Mouse (Mus musculus): ENCODE results near the gene Dok5. TPM values are rescaled to one million over a fixed set of nuclear protein-coding genes. Genes with fewer than 3 reads are reported as not detected.

The Dok5 gene
- not detected for polyA plus RNA-seq (2017; shearing (Covaris generic))

GRCm38 (mm10) chr2:170731632-170732561, at the start of gene Dok5:
Gene Dok5 (plus strand): TSS chr2:170731807.

Other genes starting within 250 kb of the Dok5 start
- gene Pfdn4, start 235.4 kb upstream of the Dok5 start, polyA plus RNA-seq (2017; shearing (Covaris generic)) = 54.2 TPM
- not detected for gene Cyp24a1, start 234.7 kb upstream of the Dok5 start, polyA plus RNA-seq (2017; shearing (Covaris generic))
- gene 4930470P17Rik, start 129.8 kb upstream of the Dok5 start, polyA plus RNA-seq (2017; shearing (Covaris generic)) = not detected